Mouse (Mus musculus): ENCODE results near the gene Fut11. TPM values are rescaled to one million over a fixed set of nuclear protein-coding genes. Genes with fewer than 3 reads are reported as not detected.

The Fut11 gene
- total RNA-seq, 2 experiments from 2014 or later = 6.0 to 7.4 TPM

GRCm38 (mm10) chr14:20743614-20744013 lies 48.8 kb downstream of the Fut11 start:
- no peak for DNase-seq (ENCODE audit: low spot score)
- intact Hi-C loops (cut with DNase I) = no loop called here

DNA sequence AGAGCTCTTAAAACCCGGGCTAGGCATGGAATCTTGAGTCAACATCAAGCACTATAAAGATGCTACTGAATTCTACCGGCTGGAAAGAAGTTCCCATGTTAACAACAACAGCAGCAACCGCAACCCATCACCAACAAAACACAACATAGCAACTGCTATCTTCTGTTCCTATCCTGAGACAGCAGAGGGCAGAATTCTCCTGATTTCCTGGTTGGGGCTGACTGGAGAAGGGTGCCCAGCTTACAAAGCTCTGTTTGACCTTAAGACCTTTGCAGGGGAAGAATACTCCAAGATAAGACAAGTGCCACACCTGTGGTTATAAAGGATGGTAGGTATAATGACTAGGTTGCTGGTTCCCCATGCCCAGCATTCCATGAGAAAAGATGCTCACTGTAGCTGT lies 52.2 kb downstream of the Fut11 start:
- intact Hi-C loops (cut with DNase I) = no loop called here
- no peak for DNase-seq (ENCODE audit: low spot score)

DNA sequence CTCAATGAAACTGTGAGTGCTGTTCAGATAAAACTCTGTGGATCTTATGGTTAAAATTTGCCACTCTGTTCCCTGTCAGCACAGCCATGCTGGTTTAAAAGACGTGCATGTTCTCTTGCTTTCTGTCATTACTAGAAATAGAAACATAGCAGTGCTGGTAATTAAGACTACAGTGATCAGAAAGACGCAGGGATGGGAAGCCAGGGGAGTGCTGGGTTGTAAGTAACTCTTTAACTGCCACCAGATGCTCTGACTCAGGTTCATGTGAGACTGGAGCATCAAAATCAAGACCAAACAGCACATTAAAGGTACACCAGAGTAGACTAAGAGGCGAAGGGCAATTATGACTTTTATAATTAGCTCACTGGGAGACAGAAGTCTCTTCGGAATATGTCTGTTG lies 53.6 kb downstream of the Fut11 start:
- intact Hi-C loops (cut with DNase I) = no loop called here
- no peak for DNase-seq (ENCODE audit: low spot score)

GRCm38 (mm10) chr14:20749494-20750051 lies 54.8 kb downstream of the Fut11 start:
- no peak for DNase-seq (ENCODE audit: low spot score)
- intact Hi-C loops (cut with DNase I) = loop anchor here (10.0 kb wide), 1 partner anchor 255 kb away; no protein-coding TSS in a partner anchor

DNA sequence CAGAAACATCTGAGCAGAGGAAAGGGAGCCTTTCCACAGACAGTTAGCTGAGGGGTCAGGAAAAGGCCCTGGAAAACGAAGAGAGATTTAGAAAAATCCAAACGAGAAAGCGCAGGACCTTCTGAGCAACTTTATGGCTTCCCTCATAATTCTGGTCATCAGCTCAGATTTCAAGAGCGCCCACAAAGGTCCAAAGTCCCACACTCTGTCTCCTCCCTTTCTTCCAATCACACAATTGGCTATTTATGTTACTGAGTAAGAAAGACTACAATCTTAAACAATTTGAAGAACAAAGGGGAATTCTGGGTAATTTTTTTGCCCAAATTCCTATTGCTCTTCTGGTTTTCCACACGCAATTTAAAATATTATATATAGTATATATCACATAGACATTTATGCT lies 55.7 kb downstream of the Fut11 start:
- no peak for DNase-seq (ENCODE audit: low spot score)
- intact Hi-C loops (cut with DNase I) = loop anchor here (10.0 kb wide), 1 partner anchor 254 kb away; no protein-coding TSS in a partner anchor

Small RNA genes lying within 50 kb of the gene (microRNA-seq; reads per million reads assigned to microRNA genes)
- gene Mir6946 = 1.1 reads per million

Other genes with a start within 250 kb of the Fut11 start
- gene Cfap70, start 242.7 kb upstream of the Fut11 start, total RNA-seq (2021) = not detected
- 10 to 100 TPM; 49.8 to 54.1 TPM for gene Anxa7, start 214.8 kb upstream of the Fut11 start, total RNA-seq (2021)
- gene Mss51, start 198.1 kb upstream of the Fut11 start, total RNA-seq (2021) = under 1 TPM; 0.36 to 0.49 TPM
- gene Ppp3cb, start 148.4 kb upstream of the Fut11 start, total RNA-seq (2021) = 10 to 100 TPM; 62.4 to 64.3 TPM
- 10 to 100 TPM; 16.6 to 17.6 TPM for gene Usp54, start 53.9 kb upstream of the Fut11 start, total RNA-seq (2021)
- under 1 TPM; 0.39 to 0.67 TPM for gene Myoz1, start 38.4 kb upstream of the Fut11 start, total RNA-seq (2021)
- 100 to 1,000 TPM; 128 to 138 TPM for gene Synpo2l, start 26.6 kb upstream of the Fut11 start, total RNA-seq (2021)
- gene Sec24c, start 20.7 kb upstream of the Fut11 start, total RNA-seq (2021) = 100 to 1,000 TPM in 1 of 2 experiments, 10 to 100 TPM in 1; 96.8 to 107 TPM
- 100 to 1,000 TPM; 120 to 126 TPM for gene Chchd1, start 8.0 kb downstream of the Fut11 start, total RNA-seq (2021)
- 10 to 100 TPM; 46.6 to 47.6 TPM for gene Zswim8, start 12.6 kb downstream of the Fut11 start, total RNA-seq (2021)
- 10 to 100 TPM; 10.0 to 12.6 TPM for gene Ndst2, start 39.6 kb downstream of the Fut11 start, total RNA-seq (2021)
- gene Camk2g, start 99.1 kb downstream of the Fut11 start, total RNA-seq (2021) = 10 to 100 TPM; 50.4 to 59.5 TPM
- gene Plau, start 141.7 kb downstream of the Fut11 start, total RNA-seq (2021) = 1 to 10 TPM; 4.5 to 4.6 TPM
- gene Vcl, start 234.4 kb downstream of the Fut11 start, total RNA-seq (2021) = 100 to 1,000 TPM; 126 to 132 TPM

Data from heart, postnatal 25 days (tissue).